Mouse (Mus musculus) neural tube, embryonic 14.5 days (tissue): ENCODE data around the gene Epm2aip1. TPM values are rescaled to one million over a fixed set of nuclear protein-coding genes. Genes with fewer than 3 reads are reported as not detected.

ENCODE experiments used
- ATAC-seq: fragments of 200-750 bp; cut with Nextera tagmentation; 2 replicates; pipeline ENCODE4 v1.8.0; 2017; ENCODE audit warnings: low read depth, mild to moderate bottlenecking, moderate TSS enrichment, moderate library complexity
- H3K27ac ChIP-seq: fragments of 300-500 bp; sonication (generic); 2 replicates; pipeline ENCODE4 v1.5.1; 2014; ENCODE audit warnings: low read depth, mild to moderate bottlenecking, control low read depth, low read length, moderate library complexity, mixed read lengths
- H3K27me3 ChIP-seq: fragments of 300-500 bp; sonication (generic); 2 replicates; pipeline ENCODE4 v1.6.1; 2014; ENCODE audit warnings: low read length; ENCODE audit not compliant: control insufficient read depth, insufficient read depth
- H3K36me3 ChIP-seq: fragments of 300-500 bp; sonication (generic); 2 replicates; pipeline ENCODE4 v1.6.1; 2014; ENCODE audit warnings: low read length, mixed read lengths; ENCODE audit not compliant: control insufficient read depth, insufficient read depth
- H3K4me1 ChIP-seq: fragments of 300-500 bp; sonication (generic); 2 replicates; pipeline ENCODE4 v1.6.1; 2014; ENCODE audit warnings: low read length; ENCODE audit not compliant: control insufficient read depth, insufficient read depth
- H3K4me2 ChIP-seq: fragments of 300-500 bp; sonication (generic); 2 replicates; pipeline ENCODE4 v1.6.1; 2014; ENCODE audit warnings: mild to moderate bottlenecking, low read depth, low read length, control low read depth
- H3K4me3 ChIP-seq: fragments of 300-500 bp; sonication (generic); 2 replicates; pipeline ENCODE4 v1.5.1; 2014; ENCODE audit warnings: low read depth, low read length, control low read depth, mixed read lengths
- H3K9ac ChIP-seq: fragments of 300-500 bp; sonication (generic); replicated peaks from 2 replicates; pipeline ENCODE4 v1.6.1; 2014; ENCODE audit warnings: low read depth, mild to moderate bottlenecking, control low read depth, low read length, mixed read lengths
- H3K9me3 ChIP-seq: fragments of 300-500 bp; sonication (generic); 2 replicates; pipeline ENCODE4 v1.6.1; 2016; ENCODE audit warnings: low read length; ENCODE audit not compliant: control insufficient read depth
- WGBS: fragments of 180-500 bp; shearing (Covaris S2); extraction: QIAGEN DNeasy Blood & Tissue Kit; methylation state at CpG from one replicate; pipeline ENCODE4 v1.1.7; 2014; 5-methylcytosine and 5-hydroxymethylcytosine counted together
- polyA plus RNA-seq: library from polyadenylated mRNA; unstranded; fragments of >200 nt; fragmentation: Nextera tagmentation; extraction: Ambion mirVana; gene quantifications from 2 replicates; pipeline ENCODE4 v1.2.1, GENCODE M21; 2014

Gene Epm2aip1
- polyA plus RNA-seq = 88.9 and 91.3 TPM in 2 replicates

- peak; percentile 99 for ATAC-seq
- no peaks in the 10 kb centered on the region for H3K27me3 ChIP-seq
- peak within 1 kb of the TSS; percentile 87 for H3K4me3 ChIP-seq
- H3K9me3 ChIP-seq = no peaks in the 10 kb centered on the region
- WGBS = under 1% methylated on average over 64 of the region's 64 CpGs
- peak within 1 kb of the TSS; percentile 93 for H3K27ac ChIP-seq
- peaks cover 4% of the 10 kb centered on the region; the same call in 1 of the 2 replicates for H3K36me3 ChIP-seq
- H3K9ac ChIP-seq = peak within 1 kb of the TSS; percentile 85
- peaks cover 45% of the 10 kb centered on the region for H3K4me1 ChIP-seq
- peak within 1 kb of the TSS; percentile 79 for H3K4me2 ChIP-seq
Observed at GRCm38 (mm10) chr9:111271434-111272160, at the start of gene Epm2aip1, which contains the start of gene Mlh1. TSS of gene Epm2aip1 (plus strand) at chr9:111271929. TSS of gene Mlh1 (minus strand) at chr9:111271791.

GRCm38 (mm10) chr9:111223406-111223805 lies 48.3 kb upstream of the Epm2aip1 start:
- 96% methylated on average over 5 of the region's 5 CpGs for WGBS

GRCm38 (mm10) chr9:111228446-111228845 lies 43.3 kb upstream of the Epm2aip1 start:
- Histone ChIP-seq H3K4me2 (no peak overlapping the region), H3K4me1 (no peaks in the 10 kb centered on the region), H3K36me3 (peaks cover 48% of the 10 kb centered on the region), H3K4me3 (no peak overlapping the region), H3K9ac (no peak overlapping the region), H3K9me3 (no peaks in the 10 kb centered on the region), H3K27me3 (no peaks in the 10 kb centered on the region), H3K27ac (no peak overlapping the region)
- WGBS = 75% methylated on average over 5 of the region's 5 CpGs
- no peak for ATAC-seq

More at GRCm38 (mm10) chr9:111223406-111223805, 48.3 kb upstream of the Epm2aip1 start:
- no peak overlapping the region for H3K27ac ChIP-seq
- H3K36me3 ChIP-seq = peaks cover 39% of the 10 kb centered on the region
- H3K4me3 ChIP-seq = no peak overlapping the region
- H3K27me3 ChIP-seq = no peaks in the 10 kb centered on the region
- H3K4me1 ChIP-seq = no peaks in the 10 kb centered on the region
- H3K9ac ChIP-seq = no peak overlapping the region
- no peak overlapping the region for H3K4me2 ChIP-seq
- ATAC-seq = no peak
- no peaks in the 10 kb centered on the region for H3K9me3 ChIP-seq

GRCm38 (mm10) chr9:111234701-111235100 lies 37.0 kb upstream of the Epm2aip1 start:
- Histone ChIP-seq H3K4me1 (no peaks in the 10 kb centered on the region), H3K9me3 (no peaks in the 10 kb centered on the region), H3K9ac (no peak overlapping the region), H3K4me3 (no peak overlapping the region), H3K4me2 (no peak overlapping the region), H3K27ac (no peak overlapping the region), H3K36me3 (peaks cover 21% of the 10 kb centered on the region), H3K27me3 (no peaks in the 10 kb centered on the region)
- 92% methylated on average over 9 of the region's 9 CpGs for WGBS
- no peak for ATAC-seq

- Histone ChIP-seq H3K4me1 (no peaks in the 10 kb centered on the region), H3K9me3 (no peaks in the 10 kb centered on the region), H3K27me3 (no peaks in the 10 kb centered on the region), H3K27ac (no peak overlapping the region), H3K4me2 (no peak overlapping the region), H3K4me3 (no peak overlapping the region), H3K9ac (no peak overlapping the region), H3K36me3 (peaks cover 25% of the 10 kb centered on the region)
- ATAC-seq = no peak
Observed at GRCm38 (mm10) chr9:111237726-111238125, 34.0 kb upstream of the Epm2aip1 start.

GRCm38 (mm10) chr9:111239821-111240220 lies 31.9 kb upstream of the Epm2aip1 start:
- H3K27ac ChIP-seq = no peak overlapping the region
- peaks cover 22% of the 10 kb centered on the region for H3K36me3 ChIP-seq
- H3K27me3 ChIP-seq = no peaks in the 10 kb centered on the region
- WGBS = 85% methylated on average over 4 of the region's 4 CpGs
- no peaks in the 10 kb centered on the region for H3K9me3 ChIP-seq
- H3K4me3 ChIP-seq = no peak overlapping the region
- no peak overlapping the region for H3K9ac ChIP-seq
- H3K4me1 ChIP-seq = no peaks in the 10 kb centered on the region
- H3K4me2 ChIP-seq = no peak overlapping the region
- ATAC-seq = no peak

- H3K9me3 ChIP-seq = no peaks in the 10 kb centered on the region
- H3K36me3 ChIP-seq = peaks cover 30% of the 10 kb centered on the region
- H3K4me2 ChIP-seq = no peak overlapping the region
- no peak overlapping the region for H3K27ac ChIP-seq
- H3K27me3 ChIP-seq = no peaks in the 10 kb centered on the region
- no peak for ATAC-seq
- H3K4me3 ChIP-seq = no peak overlapping the region
- WGBS = 88% methylated on average over 6 of the region's 6 CpGs
- no peak overlapping the region for H3K9ac ChIP-seq
- no peaks in the 10 kb centered on the region for H3K4me1 ChIP-seq
Observed at GRCm38 (mm10) chr9:111243384-111243783, 28.3 kb upstream of the Epm2aip1 start.

- no peaks in the 10 kb centered on the region for H3K4me1 ChIP-seq
- H3K4me3 ChIP-seq = no peak overlapping the region
- no peak overlapping the region for H3K4me2 ChIP-seq
- no peak overlapping the region for H3K9ac ChIP-seq
- no peaks in the 10 kb centered on the region for H3K9me3 ChIP-seq
- H3K27ac ChIP-seq = no peak overlapping the region
- H3K27me3 ChIP-seq = no peaks in the 10 kb centered on the region
- no peak for ATAC-seq
- 81% methylated on average over 6 of the region's 6 CpGs for WGBS
- H3K36me3 ChIP-seq = peaks cover 22% of the 10 kb centered on the region
Observed at GRCm38 (mm10) chr9:111245546-111245945, 26.2 kb upstream of the Epm2aip1 start.

GRCm38 (mm10) chr9:111247682-111248246 lies 24.0 kb upstream of the Epm2aip1 start:
- WGBS = 94% methylated on average over 3 of the region's 3 CpGs
- Histone ChIP-seq H3K4me1 (no peaks in the 10 kb centered on the region), H3K36me3 (peaks cover 17% of the 10 kb centered on the region; the same call in 1 of the 2 replicates), H3K9ac (no peak overlapping the region), H3K4me2 (no peak overlapping the region), H3K9me3 (no peaks in the 10 kb centered on the region), H3K27ac (no peak overlapping the region), H3K4me3 (no peak overlapping the region), H3K27me3 (no peaks in the 10 kb centered on the region)
- no peak for ATAC-seq
